Mouse (Mus musculus): ENCODE results near the gene Cd5. TPM values are rescaled to one million over a fixed set of nuclear protein-coding genes. Genes with fewer than 3 reads are reported as not detected.

Cd5 gene
- polyA plus RNA-seq, 1 experiment from 2014 or later: 3.0 TPM

- H3K9ac ChIP-seq (ENCODE audit: low read length): no peak overlapping the region
- 86% methylated on average over 6 of the region's 6 CpGs for WGBS
- H3K36me3 ChIP-seq (ENCODE audit: control insufficient read depth, insufficient read depth): no peaks in the 10 kb centered on the region
- no peak overlapping the region for H3K27ac ChIP-seq (ENCODE audit: low read length)
- no peak for ATAC-seq (replicated peaks; ENCODE audit: extremely low read depth, insufficient read depth, low FRiP score)
- H3K9me3 ChIP-seq (replicated peaks; ENCODE audit: control insufficient read depth, low read length): no peaks in the 10 kb centered on the region
- peaks cover 9% of the 10 kb centered on the region for H3K4me1 ChIP-seq (ENCODE audit: control insufficient read depth, insufficient read depth, low read length)
- H3K4me2 ChIP-seq (ENCODE audit: low read depth, low read length): no peak overlapping the region
- H3K4me3 ChIP-seq (ENCODE audit: low read length): no peak overlapping the region
- no peaks in the 10 kb centered on the region for H3K27me3 ChIP-seq (ENCODE audit: control insufficient read depth, insufficient read depth, low read length)
These were observed 764 bp downstream of the Cd5 start for GRCm38 (mm10) chr19:10738038-10738437.

- Histone ChIP-seq H3K4me1 (ENCODE audit: control insufficient read depth, insufficient read depth, low read length) (peaks cover 5% of the 10 kb centered on the region), H3K9me3 (replicated peaks; ENCODE audit: control insufficient read depth, low read length) (no peaks in the 10 kb centered on the region), H3K4me3 (ENCODE audit: low read length) (no peak overlapping the region), H3K4me2 (ENCODE audit: low read depth, low read length) (no peak overlapping the region), H3K36me3 (ENCODE audit: control insufficient read depth, insufficient read depth) (no peaks in the 10 kb centered on the region), H3K27me3 (ENCODE audit: control insufficient read depth, insufficient read depth, low read length) (no peaks in the 10 kb centered on the region), H3K27ac (ENCODE audit: low read length) (no peak overlapping the region), H3K9ac (ENCODE audit: low read length) (no peak overlapping the region)
- no peak for ATAC-seq (replicated peaks; ENCODE audit: extremely low read depth, insufficient read depth, low FRiP score)
- 92% methylated on average over 7 of the region's 7 CpGs for WGBS
These were observed 2.9 kb downstream of the Cd5 start for GRCm38 (mm10) chr19:10735861-10736260.

GRCm38 (mm10) chr19:10735061-10735460 lies 3.7 kb downstream of the Cd5 start:
- Histone ChIP-seq H3K36me3 (ENCODE audit: control insufficient read depth, insufficient read depth) (no peaks in the 10 kb centered on the region), H3K9ac (ENCODE audit: low read length) (no peak overlapping the region), H3K27ac (ENCODE audit: low read length) (no peak overlapping the region), H3K4me2 (ENCODE audit: low read depth, low read length) (no peak overlapping the region), H3K27me3 (ENCODE audit: control insufficient read depth, insufficient read depth, low read length) (no peaks in the 10 kb centered on the region), H3K4me3 (ENCODE audit: low read length) (no peak overlapping the region), H3K4me1 (ENCODE audit: control insufficient read depth, insufficient read depth, low read length) (peaks cover 3% of the 10 kb centered on the region; the same call in 1 of the 2 replicates), H3K9me3 (replicated peaks; ENCODE audit: control insufficient read depth, low read length) (no peaks in the 10 kb centered on the region)
- ATAC-seq (replicated peaks; ENCODE audit: extremely low read depth, insufficient read depth, low FRiP score): no peak
- 81% methylated on average over 3 of the region's 3 CpGs for WGBS

- ATAC-seq (replicated peaks; ENCODE audit: extremely low read depth, insufficient read depth, low FRiP score): no peak
- no peak overlapping the region for H3K4me3 ChIP-seq (ENCODE audit: low read length)
- H3K4me1 ChIP-seq (ENCODE audit: control insufficient read depth, insufficient read depth, low read length): peaks cover 3% of the 10 kb centered on the region; the same call in 1 of the 2 replicates
- no peak overlapping the region for H3K27ac ChIP-seq (ENCODE audit: low read length)
- no peaks in the 10 kb centered on the region for H3K9me3 ChIP-seq (replicated peaks; ENCODE audit: control insufficient read depth, low read length)
- H3K4me2 ChIP-seq (ENCODE audit: low read depth, low read length): no peak overlapping the region
- H3K27me3 ChIP-seq (ENCODE audit: control insufficient read depth, insufficient read depth, low read length): no peaks in the 10 kb centered on the region
- 84% methylated on average over 7 of the region's 7 CpGs for WGBS
- H3K36me3 ChIP-seq (ENCODE audit: control insufficient read depth, insufficient read depth): no peaks in the 10 kb centered on the region
- no peak overlapping the region for H3K9ac ChIP-seq (ENCODE audit: low read length)
These were observed 4.2 kb downstream of the Cd5 start for GRCm38 (mm10) chr19:10734554-10734953.

- H3K4me2 ChIP-seq (ENCODE audit: low read depth, low read length): no peak overlapping the region
- 57% methylated on average over 10 of the region's 10 CpGs for WGBS
- no peaks in the 10 kb centered on the region for H3K27me3 ChIP-seq (ENCODE audit: control insufficient read depth, insufficient read depth, low read length)
- H3K9me3 ChIP-seq (replicated peaks; ENCODE audit: control insufficient read depth, low read length): no peaks in the 10 kb centered on the region
- ATAC-seq (replicated peaks; ENCODE audit: extremely low read depth, insufficient read depth, low FRiP score): no peak
- no peak overlapping the region for H3K4me3 ChIP-seq (ENCODE audit: low read length)
- H3K4me1 ChIP-seq (ENCODE audit: control insufficient read depth, insufficient read depth, low read length): peaks cover 3% of the 10 kb centered on the region; the same call in 1 of the 2 replicates
- no peak overlapping the region for H3K9ac ChIP-seq (ENCODE audit: low read length)
- H3K36me3 ChIP-seq (ENCODE audit: control insufficient read depth, insufficient read depth): no peaks in the 10 kb centered on the region
- H3K27ac ChIP-seq (ENCODE audit: low read length): no peak overlapping the region
These were observed 5.2 kb downstream of the Cd5 start for GRCm38 (mm10) chr19:10733501-10734127.

GRCm38 (mm10) chr19:10732741-10733140 lies 6.1 kb downstream of the Cd5 start:
- 93% methylated on average over 7 of the region's 7 CpGs for WGBS

GRCm38 (mm10) chr19:10731975-10732374 lies 6.8 kb downstream of the Cd5 start:
- WGBS: 92% methylated on average over 7 of the region's 7 CpGs
- H3K4me1 ChIP-seq (ENCODE audit: control insufficient read depth, insufficient read depth, low read length): peaks cover 3% of the 10 kb centered on the region; the same call in 1 of the 2 replicates
- H3K4me3 ChIP-seq (ENCODE audit: low read length): no peak overlapping the region
- H3K4me2 ChIP-seq (ENCODE audit: low read depth, low read length): no peak overlapping the region
- H3K27ac ChIP-seq (ENCODE audit: low read length): no peak overlapping the region
- H3K36me3 ChIP-seq (ENCODE audit: control insufficient read depth, insufficient read depth): no peaks in the 10 kb centered on the region
- no peak overlapping the region for H3K9ac ChIP-seq (ENCODE audit: low read length)
- H3K27me3 ChIP-seq (ENCODE audit: control insufficient read depth, insufficient read depth, low read length): no peaks in the 10 kb centered on the region
- no peak for ATAC-seq (replicated peaks; ENCODE audit: extremely low read depth, insufficient read depth, low FRiP score)
- no peaks in the 10 kb centered on the region for H3K9me3 ChIP-seq (replicated peaks; ENCODE audit: control insufficient read depth, low read length)

More at GRCm38 (mm10) chr19:10732741-10733140, 6.1 kb downstream of the Cd5 start:
- Histone ChIP-seq H3K9ac (ENCODE audit: low read length) (no peak overlapping the region), H3K27me3 (ENCODE audit: control insufficient read depth, insufficient read depth, low read length) (no peaks in the 10 kb centered on the region), H3K4me3 (ENCODE audit: low read length) (no peak overlapping the region), H3K4me2 (ENCODE audit: low read depth, low read length) (no peak overlapping the region), H3K27ac (ENCODE audit: low read length) (no peak overlapping the region), H3K9me3 (replicated peaks; ENCODE audit: control insufficient read depth, low read length) (no peaks in the 10 kb centered on the region), H3K4me1 (ENCODE audit: control insufficient read depth, insufficient read depth, low read length) (peaks cover 3% of the 10 kb centered on the region; the same call in 1 of the 2 replicates), H3K36me3 (ENCODE audit: control insufficient read depth, insufficient read depth) (no peaks in the 10 kb centered on the region)
- ATAC-seq (replicated peaks; ENCODE audit: extremely low read depth, insufficient read depth, low FRiP score): no peak

- Histone ChIP-seq H3K9me3 (replicated peaks; ENCODE audit: control insufficient read depth, low read length) (no peaks in the 10 kb centered on the region), H3K4me2 (ENCODE audit: low read depth, low read length) (no peak overlapping the region), H3K4me1 (ENCODE audit: control insufficient read depth, insufficient read depth, low read length) (peaks cover 3% of the 10 kb centered on the region; the same call in 1 of the 2 replicates), H3K9ac (ENCODE audit: low read length) (no peak overlapping the region), H3K36me3 (ENCODE audit: control insufficient read depth, insufficient read depth) (no peaks in the 10 kb centered on the region), H3K4me3 (ENCODE audit: low read length) (no peak overlapping the region), H3K27ac (ENCODE audit: low read length) (no peak overlapping the region), H3K27me3 (ENCODE audit: control insufficient read depth, insufficient read depth, low read length) (no peaks in the 10 kb centered on the region)
- WGBS: 77% methylated on average over 5 of the region's 5 CpGs
- ATAC-seq (replicated peaks; ENCODE audit: extremely low read depth, insufficient read depth, low FRiP score): no peak
These were observed 8.3 kb downstream of the Cd5 start for GRCm38 (mm10) chr19:10730469-10730868.

- Histone ChIP-seq H3K27me3 (ENCODE audit: control insufficient read depth, insufficient read depth, low read length) (no peaks in the 10 kb centered on the region), H3K27ac (ENCODE audit: low read length) (no peak overlapping the region), H3K4me3 (ENCODE audit: low read length) (no peak overlapping the region), H3K9me3 (replicated peaks; ENCODE audit: control insufficient read depth, low read length) (no peaks in the 10 kb centered on the region), H3K4me1 (ENCODE audit: control insufficient read depth, insufficient read depth, low read length) (peaks cover 3% of the 10 kb centered on the region; the same call in 1 of the 2 replicates), H3K36me3 (ENCODE audit: control insufficient read depth, insufficient read depth) (no peaks in the 10 kb centered on the region), H3K4me2 (ENCODE audit: low read depth, low read length) (no peak overlapping the region), H3K9ac (ENCODE audit: low read length) (no peak overlapping the region)
- no peak for ATAC-seq (replicated peaks; ENCODE audit: extremely low read depth, insufficient read depth, low FRiP score)
- WGBS: 80% methylated on average over 10 of the region's 10 CpGs
These were observed 8.9 kb downstream of the Cd5 start for GRCm38 (mm10) chr19:10729889-10730288.
